Mouse (Mus musculus): Measurements from ENCODE around the gene Ube2g1.
"Not testable (repeated sequence)": the region's sequence is repeated elsewhere in the genome, so short reads cannot be mapped to it uniquely, and the experiment has no call there.

Gene Ube2g1

DNA sequence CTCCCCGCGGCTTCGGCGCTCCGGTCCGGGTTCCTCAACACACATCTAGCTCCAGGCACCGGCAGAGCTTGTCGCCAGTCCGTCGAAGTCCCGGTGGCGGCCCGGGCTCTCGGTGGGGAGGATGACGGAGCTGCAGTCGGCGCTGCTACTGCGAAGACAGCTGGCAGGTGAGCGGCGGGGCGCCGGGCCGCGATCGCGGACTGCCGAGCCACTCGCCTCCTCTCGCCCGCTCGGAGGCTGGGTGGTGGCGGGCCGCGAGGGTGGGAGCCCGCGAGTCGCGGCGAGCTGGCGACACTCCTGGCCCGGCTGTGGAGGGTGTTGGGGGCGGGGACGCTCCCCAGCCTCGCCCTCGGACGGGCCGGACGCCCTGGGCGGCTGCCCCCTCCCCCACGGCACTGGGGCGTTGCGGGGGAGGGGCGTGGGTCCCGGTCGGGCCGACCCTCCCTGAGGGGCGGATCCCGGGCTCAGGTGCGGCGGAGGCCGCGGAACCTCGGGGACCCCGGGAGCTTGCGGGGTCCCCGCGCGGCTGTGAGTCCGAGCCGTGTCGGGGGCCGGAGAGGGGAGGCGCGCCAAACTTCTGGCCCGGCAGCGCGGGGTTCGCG, 487 bp downstream of the Ube2g1 start:
- peak in 1 of 2 experiments; percentile 56 for DNase-seq (ENCODE audit: low spot score in 2 of 2)

DNA sequence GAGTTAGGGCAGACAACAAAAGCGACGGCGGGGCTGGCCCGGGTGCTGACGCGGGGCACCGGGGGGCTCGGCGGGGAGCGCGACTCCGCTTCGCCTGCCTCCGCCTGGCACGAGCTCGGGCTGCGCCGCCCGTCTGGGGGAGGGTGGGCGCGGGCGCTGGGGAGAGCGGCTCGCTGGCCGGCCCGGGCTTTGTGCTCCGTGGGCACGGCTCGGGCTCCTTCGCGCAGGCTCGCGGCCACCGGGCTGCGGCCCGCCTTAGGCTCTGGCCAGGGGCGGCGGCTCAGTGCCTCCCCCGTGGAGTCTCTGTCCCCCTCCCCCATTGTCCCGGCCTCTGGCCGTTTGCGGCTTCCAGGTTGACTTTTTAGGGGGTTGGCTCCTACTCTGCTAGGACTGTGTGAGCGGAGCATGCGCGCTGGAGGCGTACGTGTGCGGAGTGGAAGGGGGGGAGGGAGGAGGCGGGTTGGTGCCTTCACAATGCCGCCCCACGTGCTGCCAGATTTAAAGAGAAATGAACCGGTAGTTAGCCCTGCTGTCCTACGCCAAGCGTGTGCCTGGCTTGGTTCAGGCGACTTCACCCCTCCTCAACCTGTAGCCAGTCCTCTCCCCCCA, 1.1 kb downstream of the Ube2g1 start:
- peak; percentile 86 to 89 for DNase-seq (ENCODE audit: low spot score in 2 of 2)

DNA sequence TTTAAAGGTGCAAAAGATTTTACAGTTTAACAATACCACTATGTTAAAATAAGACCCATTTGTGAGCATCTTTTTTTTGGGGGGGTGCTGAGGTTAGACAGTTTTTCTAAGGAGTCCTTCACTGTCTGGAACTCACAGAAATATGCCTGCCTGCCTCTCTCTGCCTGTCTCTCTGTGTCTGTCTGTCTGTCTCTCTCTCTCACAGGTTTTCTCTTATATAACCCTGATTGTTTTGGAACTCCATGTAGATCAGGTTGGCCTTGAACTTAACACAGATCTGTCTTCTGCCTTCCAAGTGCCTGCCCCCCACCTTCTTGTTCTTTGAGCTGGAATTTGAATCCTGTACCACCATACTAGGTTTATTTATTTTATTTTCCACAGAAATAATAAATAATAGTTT, 2.2 kb downstream of the Ube2g1 start:
- DNase-seq (ENCODE audit: low spot score in 2 of 2) = no peak

- DNase-seq (ENCODE audit: low spot score in 2 of 2) = not testable (repeated sequence)
Observed at GRCm38 (mm10) chr11:72614336-72614735, 7.3 kb downstream of the Ube2g1 start.

DNA sequence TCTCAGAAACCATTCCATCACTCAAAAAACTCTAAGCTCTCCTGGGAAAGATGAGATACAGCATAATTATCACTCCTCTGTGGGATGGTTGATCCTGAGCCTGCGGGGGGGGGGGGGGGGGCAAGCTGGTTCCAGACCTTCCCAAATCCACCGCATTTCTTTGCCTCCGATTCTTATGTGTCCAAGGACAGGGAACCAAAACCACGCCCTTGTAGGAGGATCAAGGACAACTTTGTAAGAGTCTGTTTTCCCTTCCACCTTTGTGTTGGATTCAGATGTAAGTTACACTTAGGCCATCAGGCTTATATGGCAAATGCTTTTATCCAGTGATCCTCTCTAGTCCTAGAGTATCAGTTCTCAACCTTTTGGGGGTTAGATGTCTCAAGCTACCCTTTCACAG, 8.8 kb downstream of the Ube2g1 start:
- DNase-seq (ENCODE audit: low spot score in 2 of 2) = no peak

DNA sequence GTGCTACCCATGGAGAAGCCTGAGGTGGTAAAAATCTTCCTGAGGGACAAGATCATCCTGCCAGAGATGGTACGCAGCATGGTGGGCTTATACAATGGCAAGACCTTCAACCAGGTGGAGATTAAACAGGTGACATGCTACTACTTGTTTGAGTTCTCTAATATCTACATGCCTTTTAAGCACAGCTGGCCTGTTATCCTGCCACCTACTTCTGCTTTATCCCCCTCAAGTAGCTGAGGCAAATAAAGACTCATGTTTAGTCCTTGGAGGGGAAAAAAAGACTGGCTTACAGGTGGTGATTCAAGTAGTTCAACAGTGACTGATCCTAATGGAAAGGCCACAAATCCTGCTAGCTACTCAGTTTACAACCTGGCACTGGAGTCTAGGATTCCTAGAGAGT, 11.4 kb downstream of the Ube2g1 start:
- DNase-seq (ENCODE audit: low spot score in 2 of 2) = no peak

- DNase-seq (ENCODE audit: low spot score in 2 of 2) = no peak
Observed at GRCm38 (mm10) chr11:72642730-72643129, 35.6 kb downstream of the Ube2g1 start.

DNA sequence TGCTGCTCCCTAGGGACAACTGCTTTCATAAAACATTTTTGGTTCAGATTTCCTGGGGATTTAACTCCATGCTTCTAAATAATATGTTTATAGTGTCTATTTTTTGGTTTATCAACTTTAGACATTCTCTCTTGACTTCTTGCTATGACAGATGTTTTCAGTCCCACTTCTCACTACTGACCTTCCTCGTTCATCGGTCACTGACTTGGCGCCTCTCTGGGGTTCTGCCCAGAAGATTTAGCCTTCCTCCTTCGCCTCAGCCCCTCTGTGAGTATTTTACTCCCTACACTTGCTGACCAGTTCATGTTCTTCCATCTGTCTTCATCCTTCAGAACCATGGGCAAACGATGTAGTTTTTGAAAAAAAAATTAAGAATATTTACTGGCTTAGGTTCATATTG, 38.3 kb downstream of the Ube2g1 start:
- DNase-seq (ENCODE audit: low spot score in 2 of 2) = no peak

DNA sequence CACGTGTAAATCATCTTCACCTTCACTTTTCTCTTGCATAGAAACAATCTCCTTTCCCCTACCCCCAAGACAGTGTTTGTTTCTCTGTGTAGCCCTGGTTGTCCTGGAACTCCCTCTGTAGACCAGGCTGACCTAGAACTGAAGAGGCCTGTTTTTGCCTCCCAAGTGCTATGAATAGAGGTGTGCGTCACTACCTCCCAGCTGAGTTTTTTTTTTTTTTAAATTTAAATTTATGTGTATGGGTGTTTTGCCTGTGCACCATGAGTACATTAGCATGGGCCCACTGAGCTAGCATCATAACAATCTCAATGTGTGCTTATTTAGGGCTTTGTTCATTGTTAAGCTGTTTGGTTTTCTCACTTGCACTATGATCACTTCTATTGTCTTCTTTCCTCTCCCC, 43.3 kb downstream of the Ube2g1 start:
- DNase-seq (ENCODE audit: low spot score in 2 of 2) = no peak

DNA sequence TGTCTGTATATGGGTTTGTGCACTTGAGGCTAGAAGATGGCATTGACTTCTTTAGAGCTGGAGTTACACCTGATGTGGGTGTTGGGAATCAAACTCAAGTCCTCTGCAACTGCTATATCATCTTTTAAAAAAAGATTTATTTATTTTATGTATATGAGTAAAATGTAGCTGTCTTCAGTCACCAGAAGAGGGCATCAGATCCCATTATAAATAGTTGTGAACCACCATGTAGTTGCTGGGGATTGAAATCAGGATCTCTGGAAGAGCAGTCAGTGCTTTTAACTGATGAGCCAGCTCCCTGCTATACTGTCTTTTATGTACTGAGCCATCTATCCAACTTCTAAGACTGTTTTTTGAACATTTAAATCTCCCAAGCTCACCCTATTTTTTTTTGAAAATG, 52.8 kb downstream of the Ube2g1 start:
- no peak for DNase-seq (ENCODE audit: low spot score in 2 of 2)

DNA sequence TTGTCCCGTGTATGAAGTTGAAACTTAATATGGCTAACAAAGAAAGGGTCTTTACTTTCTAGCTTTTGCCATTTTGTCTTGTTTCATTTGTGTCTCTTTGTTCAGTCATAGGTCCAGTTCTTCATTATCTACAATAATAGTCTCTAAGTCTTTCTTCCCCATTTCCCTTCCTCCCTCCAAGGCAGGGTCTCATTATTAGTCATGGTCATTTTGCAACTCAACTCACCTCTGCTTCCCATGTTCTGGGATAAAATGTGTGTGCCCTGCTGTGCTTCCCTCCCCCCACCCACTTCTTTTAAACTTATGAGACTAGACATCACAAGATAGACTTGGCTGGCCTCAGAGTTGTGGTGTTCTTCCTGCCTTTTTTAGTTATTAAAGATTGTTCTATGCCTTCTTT, 53.3 kb downstream of the Ube2g1 start:
- no peak for DNase-seq (ENCODE audit: low spot score in 2 of 2)

GRCm38 (mm10) chr11:72664641-72665040, 57.6 kb downstream of the Ube2g1 start:
- no peak for DNase-seq (ENCODE audit: low spot score in 2 of 2)

DNA sequence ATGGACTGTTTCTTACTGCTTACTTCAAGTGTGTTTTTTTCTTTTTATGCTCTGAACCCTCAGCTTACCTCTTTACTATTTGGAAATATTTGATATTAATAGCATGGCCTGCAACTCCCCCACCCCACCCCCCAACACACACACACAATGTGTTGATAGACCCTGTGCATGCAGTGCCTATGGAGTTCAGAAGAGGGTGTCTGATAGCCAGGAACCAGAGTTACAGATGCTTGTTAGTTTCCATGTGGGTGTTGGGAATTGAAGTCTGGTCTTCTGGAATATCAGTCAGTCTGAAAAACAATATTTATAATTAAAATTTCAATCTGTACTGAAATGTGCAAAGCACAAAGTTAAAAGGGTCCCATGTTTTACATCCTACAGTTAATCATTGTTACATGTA, 63.6 kb downstream of the Ube2g1 start:
- no peak for DNase-seq (ENCODE audit: low spot score in 2 of 2)

DNA sequence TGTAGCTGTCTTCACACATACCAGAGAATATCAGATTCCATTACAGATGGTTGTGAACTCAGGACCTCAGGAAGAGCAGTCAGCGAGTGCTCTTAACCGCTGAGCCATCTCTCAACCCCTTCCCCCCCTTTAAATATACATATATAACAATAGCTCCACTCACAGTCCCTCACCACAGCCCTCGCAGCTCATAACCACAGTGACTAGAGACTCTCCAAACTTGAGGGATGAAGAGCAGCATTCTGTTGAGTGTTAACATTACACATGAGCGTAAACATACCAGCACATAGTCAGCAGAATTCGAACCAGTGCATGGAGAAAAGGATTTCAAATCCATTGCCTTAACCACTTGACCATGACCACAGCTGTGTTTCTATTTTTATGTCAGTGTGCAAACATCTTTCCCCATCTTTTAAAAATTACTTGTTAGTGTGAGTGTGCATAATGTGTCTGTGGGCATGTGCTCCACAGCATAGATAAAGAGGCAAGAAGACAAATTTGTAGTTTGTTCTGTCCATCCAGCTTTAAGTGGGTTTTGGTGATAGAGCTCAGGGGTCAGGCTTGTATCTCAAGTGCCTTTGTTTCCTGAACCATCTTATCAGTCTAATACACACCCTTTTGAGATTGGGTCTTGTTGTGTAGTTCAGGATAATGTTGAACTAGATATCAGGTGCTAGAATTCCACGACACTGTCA, 64.4 kb downstream of the Ube2g1 start:
- DNase-seq (ENCODE audit: low spot score in 2 of 2) = no peak

GRCm38 (mm10) chr11:72672438-72672837, 65.4 kb downstream of the Ube2g1 start:
- DNase-seq (ENCODE audit: low spot score in 2 of 2) = no peak

- DNase-seq (ENCODE audit: low spot score in 2 of 2) = no peak
Observed at GRCm38 (mm10) chr11:72675280-72675679, 68.2 kb downstream of the Ube2g1 start.

DNA sequence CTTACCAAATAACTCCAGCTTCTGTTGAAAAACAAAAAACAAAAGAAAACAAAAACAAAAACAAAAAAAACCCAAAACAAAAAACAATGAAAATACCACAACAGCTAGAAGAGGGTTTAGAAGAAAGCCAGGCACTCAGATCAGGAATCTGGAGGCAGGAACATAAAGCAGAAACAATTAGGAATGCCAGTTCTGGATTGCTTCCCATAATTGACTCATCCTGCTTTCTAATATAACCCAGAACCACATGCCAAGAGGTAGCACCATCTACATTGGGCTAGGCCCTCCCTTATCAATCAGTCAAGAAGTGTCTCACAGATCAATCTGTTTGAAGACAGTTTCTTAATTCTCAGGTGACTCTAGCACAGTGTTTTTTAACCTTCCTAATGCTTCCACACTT, 73.6 kb downstream of the Ube2g1 start:
- no peak for DNase-seq (ENCODE audit: low spot score in 2 of 2)

GRCm38 (mm10) chr11:72683402-72683801, 76.3 kb downstream of the Ube2g1 start:
- no peak for DNase-seq (ENCODE audit: low spot score in 2 of 2)

- no peak for DNase-seq (ENCODE audit: low spot score in 2 of 2)
Observed at GRCm38 (mm10) chr11:72686697-72687096, 79.6 kb downstream of the Ube2g1 start.

- DNase-seq (ENCODE audit: low spot score in 2 of 2) = no peak
Observed at GRCm38 (mm10) chr11:72688242-72688641, 81.2 kb downstream of the Ube2g1 start.

- no peak for DNase-seq (ENCODE audit: low spot score in 2 of 2)
Observed at GRCm38 (mm10) chr11:72689115-72689514, 82.0 kb downstream of the Ube2g1 start.

DNA sequence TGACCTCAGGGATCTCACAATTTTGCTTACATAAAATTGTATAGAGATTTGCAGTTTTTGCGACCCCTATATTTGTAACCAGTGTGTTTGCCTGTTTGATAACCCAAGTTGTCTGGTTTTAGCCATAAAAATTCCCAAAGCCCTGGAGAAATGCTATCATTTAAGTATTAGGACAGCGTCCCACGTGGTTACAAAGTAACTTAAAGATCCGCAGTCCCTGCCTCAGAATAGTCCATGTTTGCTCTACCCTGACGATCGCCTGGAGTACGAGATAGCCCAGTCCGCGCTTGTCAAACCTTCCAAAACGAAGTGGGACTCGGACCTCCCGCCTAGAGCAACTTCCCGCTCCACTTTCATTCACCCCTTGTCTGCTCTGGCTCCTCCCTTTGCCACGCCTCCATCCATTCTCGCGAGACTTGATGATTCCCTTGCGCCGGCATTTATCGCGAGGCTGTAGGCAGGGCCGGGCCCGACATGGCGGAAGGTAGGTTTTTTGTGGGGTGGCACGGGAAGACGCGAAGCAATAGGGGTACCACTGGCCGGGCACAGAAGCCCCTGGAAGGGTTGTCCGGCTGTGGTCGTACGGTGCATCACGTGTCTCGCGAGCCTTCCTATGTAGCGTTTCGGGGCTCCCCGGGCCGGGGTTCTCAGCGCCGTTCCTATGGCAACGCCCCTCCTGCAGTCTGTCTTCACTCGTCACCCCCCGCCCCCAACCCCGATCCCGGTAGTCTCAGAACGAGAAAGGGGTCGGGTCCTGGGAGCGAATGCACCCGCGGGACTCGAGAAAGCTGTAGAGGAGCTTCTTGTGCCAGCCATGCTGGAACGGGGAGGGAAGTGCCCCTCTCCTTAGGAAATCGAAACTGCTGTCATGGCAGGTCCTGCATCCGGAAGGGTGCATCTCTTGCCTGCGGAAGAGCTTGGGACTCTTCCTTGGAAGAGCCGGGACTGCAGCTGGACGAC, 82.7 kb downstream of the Ube2g1 start, which contains the start of gene Ankfy1:
Ankfy1 (plus strand) TSS at position 456 of the 960 bp plus-strand sequence.
- DNase-seq (ENCODE audit: low spot score in 2 of 2) = peak; percentile 94 to 95

Data from frontal cortex, postnatal 36 days (tissue).